Mouse (Mus musculus): ENCODE results near the gene Pes1.

Pes1 gene

GRCm38 (mm10) chr11:3983863-3984745 lies 20.3 kb downstream of the Pes1 start:
- H3K4me1 ChIP-seq (replicated peaks; ENCODE audit: low read depth, low read length), result peaks cover 40% of the 10 kb centered on the region

GRCm38 (mm10) chr11:3989748-3990147 lies 26.0 kb downstream of the Pes1 start:
- H3K9me3 ChIP-seq (ENCODE audit: low read length), result no peaks in the 10 kb centered on the region
- peaks cover 28% of the 10 kb centered on the region for H3K4me1 ChIP-seq (replicated peaks; ENCODE audit: low read depth, low read length)
- H3K27me3 ChIP-seq (ENCODE audit: insufficient read depth, low read length), result peaks cover 27% of the 10 kb centered on the region
- no peaks in the 10 kb centered on the region for H3K36me3 ChIP-seq (ENCODE audit: insufficient read depth, low read length)
- TF ChIP-seq POU5F1 (IDR thresholded peaks at IDR 0.05; ENCODE audit: borderline replicate concordance, low read length), result no peak
- no peak overlapping the region for H3K4me3 ChIP-seq (replicated peaks; ENCODE audit: low read length)

More at GRCm38 (mm10) chr11:3983863-3984745, 20.3 kb downstream of the Pes1 start:
- H3K4me3 ChIP-seq (replicated peaks; ENCODE audit: low read length), result peak overlapping the region; percentile 77
- peaks cover 35% of the 10 kb centered on the region for H3K36me3 ChIP-seq (ENCODE audit: insufficient read depth, low read length)
- H3K9me3 ChIP-seq (ENCODE audit: low read length), result no peaks in the 10 kb centered on the region
- H3K27me3 ChIP-seq (ENCODE audit: insufficient read depth, low read length), result peaks cover 18% of the 10 kb centered on the region
- TF ChIP-seq CTCF (conservative IDR thresholded peaks at IDR 0.05; ENCODE audit: low read length) (no peak), NANOG (IDR thresholded peaks at IDR 0.05; ENCODE audit: borderline replicate concordance, low read length) (no peak), POU5F1 (IDR thresholded peaks at IDR 0.05; ENCODE audit: borderline replicate concordance, low read length) (no peak)

GRCm38 (mm10) chr11:3993132-3993531 lies 29.4 kb downstream of the Pes1 start:
- Histone ChIP-seq H3K9me3 (ENCODE audit: low read length) (no peaks in the 10 kb centered on the region), H3K27me3 (ENCODE audit: insufficient read depth, low read length) (peaks cover 52% of the 10 kb centered on the region), H3K4me1 (replicated peaks; ENCODE audit: low read depth, low read length) (peaks cover 26% of the 10 kb centered on the region), H3K4me3 (replicated peaks; ENCODE audit: low read length) (no peak overlapping the region), H3K36me3 (ENCODE audit: insufficient read depth, low read length) (no peaks in the 10 kb centered on the region)
- TF ChIP-seq POU5F1 (IDR thresholded peaks at IDR 0.05; ENCODE audit: borderline replicate concordance, low read length) (no peak), NANOG (IDR thresholded peaks at IDR 0.05; ENCODE audit: borderline replicate concordance, low read length) (no peak), CTCF (conservative IDR thresholded peaks at IDR 0.05; ENCODE audit: low read length) (no peak)

GRCm38 (mm10) chr11:3993914-3994313 lies 30.1 kb downstream of the Pes1 start:
- H3K9me3 ChIP-seq (ENCODE audit: low read length), result no peaks in the 10 kb centered on the region
- peaks cover 34% of the 10 kb centered on the region for H3K4me1 ChIP-seq (replicated peaks; ENCODE audit: low read depth, low read length)
- no peak overlapping the region for H3K4me3 ChIP-seq (replicated peaks; ENCODE audit: low read length)
- no peaks in the 10 kb centered on the region for H3K36me3 ChIP-seq (ENCODE audit: insufficient read depth, low read length)
- no peak for TF ChIP-seq POU5F1 (IDR thresholded peaks at IDR 0.05; ENCODE audit: borderline replicate concordance, low read length)
- no peak for TF ChIP-seq NANOG (IDR thresholded peaks at IDR 0.05; ENCODE audit: borderline replicate concordance, low read length)
- no peak for TF ChIP-seq CTCF (conservative IDR thresholded peaks at IDR 0.05; ENCODE audit: low read length)
- peaks cover 60% of the 10 kb centered on the region for H3K27me3 ChIP-seq (ENCODE audit: insufficient read depth, low read length)

GRCm38 (mm10) chr11:3995511-3995910 lies 31.7 kb downstream of the Pes1 start:
- Histone ChIP-seq H3K9me3 (ENCODE audit: low read length) (no peaks in the 10 kb centered on the region), H3K27me3 (ENCODE audit: insufficient read depth, low read length) (peaks cover 76% of the 10 kb centered on the region), H3K4me3 (replicated peaks; ENCODE audit: low read length) (no peak overlapping the region), H3K36me3 (ENCODE audit: insufficient read depth, low read length) (no peaks in the 10 kb centered on the region), H3K4me1 (replicated peaks; ENCODE audit: low read depth, low read length) (peaks cover 29% of the 10 kb centered on the region)
- TF ChIP-seq POU5F1 (IDR thresholded peaks at IDR 0.05; ENCODE audit: borderline replicate concordance, low read length), result no peak

GRCm38 (mm10) chr11:3996840-3997239 lies 33.1 kb downstream of the Pes1 start:
- Histone ChIP-seq H3K9me3 (ENCODE audit: low read length) (no peaks in the 10 kb centered on the region), H3K36me3 (ENCODE audit: insufficient read depth, low read length) (no peaks in the 10 kb centered on the region), H3K4me3 (replicated peaks; ENCODE audit: low read length) (no peak overlapping the region), H3K27me3 (ENCODE audit: insufficient read depth, low read length) (peaks cover 74% of the 10 kb centered on the region), H3K4me1 (replicated peaks; ENCODE audit: low read depth, low read length) (peaks cover 26% of the 10 kb centered on the region)
- TF ChIP-seq NANOG (IDR thresholded peaks at IDR 0.05; ENCODE audit: borderline replicate concordance, low read length) (no peak), CTCF (conservative IDR thresholded peaks at IDR 0.05; ENCODE audit: low read length) (no peak), POU5F1 (IDR thresholded peaks at IDR 0.05; ENCODE audit: borderline replicate concordance, low read length) (no peak)

GRCm38 (mm10) chr11:3997978-3998720 lies 34.4 kb downstream of the Pes1 start:
- TF ChIP-seq NANOG (IDR thresholded peaks at IDR 0.05; ENCODE audit: borderline replicate concordance, low read length) (no peak), CTCF (conservative IDR thresholded peaks at IDR 0.05; ENCODE audit: low read length) (no peak), POU5F1 (IDR thresholded peaks at IDR 0.05; ENCODE audit: borderline replicate concordance, low read length) (no peak)

GRCm38 (mm10) chr11:3999547-3999946 lies 35.8 kb downstream of the Pes1 start:
- no peaks in the 10 kb centered on the region for H3K9me3 ChIP-seq (ENCODE audit: low read length)
- peaks cover 14% of the 10 kb centered on the region for H3K4me1 ChIP-seq (replicated peaks; ENCODE audit: low read depth, low read length)
- no peaks in the 10 kb centered on the region for H3K36me3 ChIP-seq (ENCODE audit: insufficient read depth, low read length)
- TF ChIP-seq POU5F1 (IDR thresholded peaks at IDR 0.05; ENCODE audit: borderline replicate concordance, low read length) (no peak), NANOG (IDR thresholded peaks at IDR 0.05; ENCODE audit: borderline replicate concordance, low read length) (no peak), CTCF (conservative IDR thresholded peaks at IDR 0.05; ENCODE audit: low read length) (no peak)
- H3K27me3 ChIP-seq (ENCODE audit: insufficient read depth, low read length), result peaks cover 63% of the 10 kb centered on the region
- no peak overlapping the region for H3K4me3 ChIP-seq (replicated peaks; ENCODE audit: low read length)

More at GRCm38 (mm10) chr11:3997978-3998720, 34.4 kb downstream of the Pes1 start:
- Histone ChIP-seq H3K4me1 (replicated peaks; ENCODE audit: low read depth, low read length) (peaks cover 14% of the 10 kb centered on the region), H3K4me3 (replicated peaks; ENCODE audit: low read length) (peak overlapping the region; percentile 71), H3K27me3 (ENCODE audit: insufficient read depth, low read length) (peaks cover 61% of the 10 kb centered on the region), H3K36me3 (ENCODE audit: insufficient read depth, low read length) (no peaks in the 10 kb centered on the region), H3K9me3 (ENCODE audit: low read length) (no peaks in the 10 kb centered on the region)

Data from E14TG2a.4 (cell line).